Comparison of ENCODE assay signal across 1 mouse cellular context in the genomic region with DNA sequence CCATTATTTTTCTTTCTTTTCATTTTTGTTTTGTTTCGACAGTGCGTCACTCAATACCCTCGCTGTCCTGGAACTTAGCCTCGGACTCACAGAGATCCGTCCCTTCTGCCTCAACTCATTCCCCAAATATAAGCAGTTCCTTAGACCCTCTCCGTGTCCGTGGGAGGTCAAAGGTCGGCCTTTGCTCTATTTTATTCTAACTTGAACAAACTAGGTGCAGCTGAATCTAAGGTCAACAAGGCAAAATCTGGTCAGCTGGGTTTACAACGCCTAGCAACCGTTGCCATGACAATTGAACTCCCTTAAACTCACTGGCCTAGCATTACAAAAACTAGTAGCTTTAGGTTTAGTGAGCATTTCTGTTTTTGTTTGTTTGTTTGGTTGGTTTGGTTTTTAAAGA.
TF ChIP-seq lines count a peak whose summit lies in the region.

No protein-coding gene starts in this region.

TF ChIP-seq in CH12.LX, 34 proteins besides CTCF, POLR2A, EP300 and RAD21:
- TF ChIP-seq SIN3A (IDR thresholded peaks at IDR 0.05; ENCODE audit: low read length) (no peak), IRF4 (IDR thresholded peaks at IDR 0.05; ENCODE audit: low read depth, low read length) (no peak), MYC (IDR thresholded peaks at IDR 0.05; ENCODE audit: low read depth, low read length) (no peak), MAFK (IDR thresholded peaks at IDR 0.05; ENCODE audit: insufficient replicate concordance, low read length) (no peak), RCOR1 (conservative IDR thresholded peaks at IDR 0.05; ENCODE audit: low read depth, low read length) (no peak), ZMIZ1 (IDR thresholded peaks at IDR 0.05; ENCODE audit: low read depth, low read length) (no peak), ZNF384 (IDR thresholded peaks at IDR 0.05; ENCODE audit: low read depth, low read length) (no peak), MXI1 (IDR thresholded peaks at IDR 0.05; ENCODE audit: low read depth, low read length) (no peak)
